Mouse (Mus musculus): ENCODE measurements at regions not wholly inside any gene's neighbourhood (a gene's known extent, or its start where the extent isn't known, plus 50 kb on each side); places are given as distances from the start of the nearest gene placed in this dataset.

- TF ChIP-seq CTCF (IDR thresholded peaks at IDR 0.05; ENCODE audit: low read depth, low read length) (no peak), POLR2A (IDR thresholded peaks at IDR 0.05; ENCODE audit: borderline replicate concordance, low read depth, low read length) (no peak)
These were observed 64.5 kb downstream of the Tpra1 start for GRCm38 (mm10) chr6:88966501-88966900.

All from bone marrow macrophage, adult 2 months (primary cell).